Mouse (Mus musculus) MEL (cell line): ENCODE measurements at regions not wholly inside any gene's neighbourhood (a gene's known extent, or its start where the extent isn't known, plus 50 kb on each side); places are given as distances from the start of the nearest gene placed in this dataset.

ENCODE experiments used
- DNase-seq: peaks from one replicate; pipeline ENCODE4 v3.0.0; 2011; ENCODE audit warnings: low read depth, low spot score
- H3K27ac ChIP-seq: 2 replicates; pipeline ENCODE4 v1.5.1; 2012; ENCODE audit warnings: low read depth, mild to moderate bottlenecking, control low read depth, low read length, moderate library complexity; ENCODE audit not compliant: control insufficient read depth
- H3K27me3 ChIP-seq, 2 experiments: fragments of 150-350 bp in 1 of 2; sonication (generic) in 1 of 2; 2 replicates each; pipeline ENCODE4 v1.6.1; 2012; ENCODE audit warnings: low read length in 2 of 2, mild to moderate bottlenecking in 2 of 2, improper control_type of control experiment in 1 of 2, moderate library complexity in 1 of 2; ENCODE audit not compliant: insufficient read depth in 2 of 2, control insufficient read depth in 1 of 2
- H3K36me3 ChIP-seq, 2 experiments: 2 replicates each; pipeline ENCODE4 v1.6.1; 2012 to 2014; ENCODE audit warnings: low read length in 2 of 2, improper control_type of control experiment in 1 of 2, inconsistent platforms in 1 of 2, mild to moderate bottlenecking in 1 of 2; ENCODE audit not compliant: insufficient read depth in 2 of 2, control insufficient read depth in 1 of 2
- H3K4me1 ChIP-seq, 2 experiments: fragments of 150-350 bp in 1 of 2; sonication (generic) in 1 of 2; 2 replicates each; pipeline ENCODE4 v1.6.1; 2012; ENCODE audit warnings: low read length in 2 of 2, improper control_type of control experiment in 1 of 2, mild to moderate bottlenecking in 1 of 2; ENCODE audit not compliant: insufficient read depth in 2 of 2, control insufficient read depth in 1 of 2
- H3K4me3 ChIP-seq, 2 experiments: fragments of 150-350 bp in 1 of 2; sonication (generic) in 1 of 2; 2 replicates each; pipeline ENCODE4 v1.5.1; 2012; ENCODE audit warnings: low read depth in 2 of 2, low read length in 2 of 2, mild to moderate bottlenecking in 2 of 2, moderate library complexity in 2 of 2, control low read depth in 1 of 2, improper control_type of control experiment in 1 of 2; ENCODE audit not compliant: control insufficient read depth in 1 of 2, insufficient read depth in 1 of 2
- H3K79me2 ChIP-seq: 2 replicates; pipeline ENCODE4 v1.6.1; 2012; ENCODE audit warnings: mild to moderate bottlenecking, low read length, moderate library complexity; ENCODE audit not compliant: control insufficient read depth, poor library complexity, insufficient read depth
- H3K9ac ChIP-seq: 2 replicates; pipeline ENCODE4 v1.6.1; 2012; ENCODE audit warnings: low read depth, mild to moderate bottlenecking, control low read depth, low read length, moderate library complexity; ENCODE audit not compliant: control insufficient read depth, poor library complexity, severe bottlenecking
- H3K9me3 ChIP-seq: fragments of 150-350 bp; sonication (generic); replicated peaks from 2 replicates; pipeline ENCODE4 v1.6.1; 2012; ENCODE audit warnings: mild to moderate bottlenecking, low read length, improper control_type of control experiment, moderate library complexity; ENCODE audit not compliant: insufficient read depth
- CHD1 ChIP-seq: IDR thresholded peaks from 2 replicates; pipeline ENCODE4 v1.6.1; 2012; ENCODE audit warnings: low read depth, mild to moderate bottlenecking, inconsistent platforms, low read length, improper control_type of control experiment
- CHD2 ChIP-seq: IDR thresholded peaks from 2 replicates; pipeline ENCODE4 v1.6.1; 2011; ENCODE audit warnings: low read length, improper control_type of control experiment
- CTCF ChIP-seq, 3 experiments: IDR thresholded peaks in 2 of 3; conservative IDR thresholded peaks in 1 of 3; 2 replicates each; pipeline ENCODE4 v1.5.1; 2011 to 2012; ENCODE audit warnings: low read length in 3 of 3, low read depth in 2 of 3, mild to moderate bottlenecking in 2 of 3, improper control_type of control experiment in 1 of 3, inconsistent platforms in 1 of 3, mixed read lengths in 1 of 3, moderate library complexity in 1 of 3; ENCODE audit not compliant: control insufficient read depth in 1 of 3, insufficient read depth in 1 of 3, poor library complexity in 1 of 3, severe bottlenecking in 1 of 3
- E2F4 ChIP-seq: IDR thresholded peaks from 2 replicates; pipeline ENCODE4 v1.6.1; 2011; ENCODE audit warnings: low read depth, low read length, improper control_type of control experiment, borderline replicate concordance
- EP300 ChIP-seq, 2 experiments: IDR thresholded peaks; 2 replicates each; pipeline ENCODE4 v1.6.1; 2011; ENCODE audit warnings: improper control_type of control experiment in 2 of 2, low read length in 2 of 2, low read depth in 1 of 2, mild to moderate bottlenecking in 1 of 2
- GABPA ChIP-seq: IDR thresholded peaks from 2 replicates; pipeline ENCODE4 v1.6.1; 2012; ENCODE audit warnings: low read depth, mild to moderate bottlenecking, inconsistent platforms, low read length, improper control_type of control experiment, moderate library complexity
- JUND ChIP-seq: IDR thresholded peaks from 2 replicates; pipeline ENCODE4 v1.6.1; 2011; ENCODE audit warnings: low read depth, mild to moderate bottlenecking, improper control_type of control experiment, low read length
- MAFK ChIP-seq: IDR thresholded peaks from 2 replicates; pipeline ENCODE4 v1.6.1; 2011; ENCODE audit warnings: low read depth, mild to moderate bottlenecking, low read length, improper control_type of control experiment, borderline replicate concordance
- MAZ ChIP-seq: IDR thresholded peaks from 2 replicates; pipeline ENCODE4 v1.6.1; 2012; ENCODE audit warnings: low read depth, mild to moderate bottlenecking, inconsistent platforms, low read length, improper control_type of control experiment
- MEF2A ChIP-seq: IDR thresholded peaks from 2 replicates; pipeline ENCODE4 v1.6.1; 2014; ENCODE audit warnings: low read depth, mild to moderate bottlenecking, inconsistent platforms, low read length, improper control_type of control experiment; ENCODE audit not compliant: poor library complexity, insufficient replicate concordance, severe bottlenecking; ENCODE audit errors: extremely low read depth
- MYB ChIP-seq: IDR thresholded peaks from 2 replicates; pipeline ENCODE4 v1.6.1; 2011; ENCODE audit warnings: mild to moderate bottlenecking, low read depth, low read length, improper control_type of control experiment
- MYC ChIP-seq: IDR thresholded peaks from 2 replicates; pipeline ENCODE4 v1.6.1; 2011; ENCODE audit warnings: low read depth, mild to moderate bottlenecking, low read length, improper control_type of control experiment, moderate library complexity
- POLR2A ChIP-seq, 2 experiments: IDR thresholded peaks; 2 replicates each; pipeline ENCODE4 v1.6.1; 2011 to 2012; ENCODE audit warnings: low read length in 2 of 2, mild to moderate bottlenecking in 2 of 2, control low read depth in 1 of 2, improper control_type of control experiment in 1 of 2, low read depth in 1 of 2, moderate library complexity in 1 of 2; ENCODE audit not compliant: control insufficient read depth in 1 of 2, insufficient read depth in 1 of 2, poor library complexity in 1 of 2
- POLR2AphosphoS5 ChIP-seq: IDR thresholded peaks from 2 replicates; pipeline ENCODE4 v1.6.1; 2012; ENCODE audit warnings: low read depth, borderline replicate concordance, mild to moderate bottlenecking, inconsistent platforms, low read length, moderate library complexity, mixed read lengths
- RAD21 ChIP-seq: IDR thresholded peaks from 2 replicates; pipeline ENCODE4 v1.6.1; 2011; ENCODE audit warnings: mild to moderate bottlenecking, low read depth, low read length, improper control_type of control experiment
- RCOR1 ChIP-seq: IDR thresholded peaks from 2 replicates; pipeline ENCODE4 v1.6.1; 2012; ENCODE audit warnings: low read depth, mild to moderate bottlenecking, inconsistent platforms, low read length, improper control_type of control experiment
- SIN3A ChIP-seq: IDR thresholded peaks from 2 replicates; pipeline ENCODE4 v1.6.1; 2012; ENCODE audit warnings: low read length, improper control_type of control experiment, inconsistent platforms
- TBP ChIP-seq: IDR thresholded peaks from 2 replicates; pipeline ENCODE4 v1.8.0; 2011; ENCODE audit warnings: low read depth, low read length, improper control_type of control experiment
- USF1 ChIP-seq: IDR thresholded peaks from 2 replicates; pipeline ENCODE4 v1.6.1; 2014; ENCODE audit warnings: low read depth, mild to moderate bottlenecking, inconsistent platforms, low read length, improper control_type of control experiment, moderate library complexity
- USF2 ChIP-seq, 2 experiments: IDR thresholded peaks; 2 replicates each; pipeline ENCODE4 v1.6.1; 2011 to 2012; ENCODE audit warnings: improper control_type of control experiment in 2 of 2, low read length in 2 of 2, borderline replicate concordance in 1 of 2, inconsistent platforms in 1 of 2, low read depth in 1 of 2, mild to moderate bottlenecking in 1 of 2; ENCODE audit not compliant: insufficient read depth in 1 of 2
- ZNF384 ChIP-seq: IDR thresholded peaks from 2 replicates; pipeline ENCODE4 v1.6.1; 2012; ENCODE audit warnings: low read depth, mild to moderate bottlenecking, inconsistent platforms, low read length, improper control_type of control experiment

- TF ChIP-seq CHD2, result no peak
- no peak for TF ChIP-seq USF2 (IDR thresholded peaks at IDR 0.05; ENCODE audit: borderline replicate concordance in 1 of 2, insufficient read depth in 1 of 2, low read depth in 1 of 2, low read length in 2 of 2)
- no peak for TF ChIP-seq USF1
- no peak for TF ChIP-seq EP300 (IDR thresholded peaks at IDR 0.05; ENCODE audit: low read depth in 1 of 2, low read length in 2 of 2)
- Histone ChIP-seq H3K4me1 (no peaks in the 10 kb centered on the region), H3K27me3 (no peaks in the 10 kb centered on the region), H3K4me3 (no peak overlapping the region), H3K79me2 (no peaks in the 10 kb centered on the region), H3K36me3 (no peaks in the 10 kb centered on the region), H3K9ac (no peak overlapping the region), H3K9me3 (no peaks in the 10 kb centered on the region), H3K27ac (no peak overlapping the region)
- DNase-seq, result no peak
Measured at GRCm38 (mm10) chr1:193844868-193845267, 474.8 kb upstream of the Camk1g start.

- Histone ChIP-seq H3K27ac (no peak overlapping the region), H3K27me3 (no peaks in the 10 kb centered on the region), H3K4me1 (no peaks in the 10 kb centered on the region), H3K4me3 (no peak overlapping the region), H3K9me3 (no peaks in the 10 kb centered on the region), H3K79me2 (no peaks in the 10 kb centered on the region), H3K9ac (no peak overlapping the region), H3K36me3 (no peaks in the 10 kb centered on the region)
- TF ChIP-seq ZNF384 (no peak), MAZ (no peak), E2F4 (no peak)
- no peak for DNase-seq
Measured at GRCm38 (mm10) chr1:193844461-193844860, 474.4 kb upstream of the Camk1g start.

DNA sequence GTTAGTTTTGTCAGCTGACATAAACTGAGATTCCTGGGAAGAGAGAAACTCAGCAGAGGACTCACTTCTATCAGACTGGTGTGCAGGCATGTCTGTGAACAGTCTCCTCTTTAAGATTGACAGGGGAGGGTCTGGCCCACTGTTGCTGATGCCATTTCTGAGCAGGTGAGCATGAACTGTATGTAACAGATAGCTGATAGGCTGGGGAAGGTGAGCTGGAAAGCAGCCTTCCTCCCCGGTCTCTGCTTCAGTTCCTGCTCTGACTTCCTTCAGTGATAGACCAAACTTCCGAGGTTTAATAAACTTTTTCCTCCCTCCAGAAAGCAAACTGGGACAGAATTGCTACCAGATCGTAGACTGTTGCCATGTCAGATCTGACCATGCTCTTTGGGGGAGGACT, 430.9 kb upstream of the Camk1g start:
- H3K4me1 ChIP-seq, result no peaks in the 10 kb centered on the region
- H3K9me3 ChIP-seq, result no peaks in the 10 kb centered on the region
- no peak for DNase-seq

DNA sequence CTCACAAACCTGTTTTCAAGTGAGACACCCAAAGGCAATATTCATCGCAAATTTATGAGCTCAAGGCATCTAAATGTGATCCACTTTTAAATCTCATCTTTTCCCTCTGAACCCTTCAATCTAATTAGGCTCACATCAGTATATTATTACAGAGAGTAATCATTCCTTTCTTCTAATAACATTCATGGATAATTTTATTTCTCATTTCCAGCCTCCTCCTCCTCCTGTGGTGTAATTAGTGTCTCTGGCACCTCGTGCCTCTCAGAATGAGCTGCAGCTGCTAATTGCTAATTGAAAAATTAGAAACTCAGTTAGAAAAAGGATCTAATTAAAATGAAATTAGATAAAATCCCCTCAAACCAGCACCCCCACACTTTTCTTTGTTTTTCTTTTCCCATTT, 420.5 kb upstream of the Camk1g start:
- no peaks in the 10 kb centered on the region for H3K9me3 ChIP-seq
- no peaks in the 10 kb centered on the region for H3K36me3 ChIP-seq
- H3K9ac ChIP-seq, result no peak overlapping the region
- TF ChIP-seq GABPA (no peak), RCOR1 (no peak), EP300 (IDR thresholded peaks at IDR 0.05; ENCODE audit: low read depth in 1 of 2, low read length in 2 of 2) (no peak), MEF2A (no peak), RAD21 (no peak), MYB (no peak), CHD1 (no peak), USF1 (no peak), USF2 (IDR thresholded peaks at IDR 0.05; ENCODE audit: borderline replicate concordance in 1 of 2, insufficient read depth in 1 of 2, low read depth in 1 of 2, low read length in 2 of 2) (no peak), SIN3A (no peak), MYC (no peak), POLR2AphosphoS5 (no peak), JUND (no peak), POLR2A (IDR thresholded peaks at IDR 0.05; ENCODE audit: control insufficient read depth in 1 of 2, insufficient read depth in 1 of 2, low read depth in 1 of 2, low read length in 2 of 2, poor library complexity in 1 of 2) (no peak), TBP (no peak), MAFK (no peak)

More for the DNA sequence above, 430.9 kb upstream of the Camk1g start:
- H3K4me3 ChIP-seq, result no peak overlapping the region
- TF ChIP-seq CTCF (IDR thresholded peaks at IDR 0.05 in 2 of 3, conservative IDR thresholded peaks at IDR 0.05 in 1 of 3; ENCODE audit: control insufficient read depth in 1 of 3, insufficient read depth in 1 of 3, low read depth in 2 of 3, low read length in 3 of 3, poor library complexity in 1 of 3, severe bottlenecking in 1 of 3), result no peak
- no peaks in the 10 kb centered on the region for H3K79me2 ChIP-seq
- no peak overlapping the region for H3K27ac ChIP-seq
- no peak overlapping the region for H3K9ac ChIP-seq
- H3K27me3 ChIP-seq, result no peaks in the 10 kb centered on the region
- H3K36me3 ChIP-seq, result no peaks in the 10 kb centered on the region

More for the DNA sequence above, 420.5 kb upstream of the Camk1g start:
- no peaks in the 10 kb centered on the region for H3K27me3 ChIP-seq
- H3K27ac ChIP-seq, result no peak overlapping the region
- no peaks in the 10 kb centered on the region for H3K79me2 ChIP-seq
- H3K4me1 ChIP-seq, result no peaks in the 10 kb centered on the region
- no peak for DNase-seq
- H3K4me3 ChIP-seq, result no peak overlapping the region
